Mouse (Mus musculus): ENCODE results near the gene Zfp846.

The Zfp846 gene

DNA sequence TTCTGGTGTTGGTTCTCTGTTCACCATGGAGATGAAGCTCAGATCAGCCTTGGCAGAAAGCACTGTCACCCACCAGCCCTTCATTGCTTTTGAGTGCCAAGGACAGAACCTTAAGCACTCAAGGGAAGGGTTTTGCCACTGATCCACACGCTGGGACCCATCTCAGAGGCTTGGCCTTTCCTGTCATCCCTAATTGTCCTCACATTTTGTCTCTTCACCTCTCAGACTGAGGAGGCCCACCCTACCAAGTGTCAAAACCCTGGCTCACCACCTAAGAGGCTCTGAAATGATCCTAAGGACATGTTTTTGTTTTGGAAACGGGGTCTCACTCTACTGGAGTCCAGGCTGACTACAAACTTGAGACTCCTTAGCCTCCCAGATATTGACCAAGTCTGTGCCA is 55.7 kb downstream of the Zfp846 start:
- no peak for DNase-seq (ENCODE audit: low read depth, low spot score)

DNA sequence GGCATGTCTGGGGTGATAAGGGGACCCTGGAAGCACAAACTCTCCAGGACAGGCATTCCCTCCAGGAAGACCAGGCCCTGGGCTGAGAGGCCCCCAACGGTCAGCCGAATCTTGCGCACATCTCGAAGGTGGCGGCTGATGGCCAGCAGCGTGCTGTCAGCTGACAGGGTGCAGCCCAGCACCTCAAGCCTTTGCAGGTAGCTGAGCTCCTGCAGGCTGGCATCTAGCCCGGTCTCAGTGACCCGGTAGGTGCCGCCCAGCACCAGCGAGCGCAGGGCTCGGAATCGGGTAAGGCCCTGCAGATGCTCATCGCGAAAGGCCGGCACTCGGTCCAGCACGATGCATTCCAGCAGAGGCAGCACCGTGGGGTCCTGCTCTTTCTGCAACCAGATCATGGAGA is 57.5 kb downstream of the Zfp846 start:
- no peak for DNase-seq (ENCODE audit: low read depth, low spot score)

DNA sequence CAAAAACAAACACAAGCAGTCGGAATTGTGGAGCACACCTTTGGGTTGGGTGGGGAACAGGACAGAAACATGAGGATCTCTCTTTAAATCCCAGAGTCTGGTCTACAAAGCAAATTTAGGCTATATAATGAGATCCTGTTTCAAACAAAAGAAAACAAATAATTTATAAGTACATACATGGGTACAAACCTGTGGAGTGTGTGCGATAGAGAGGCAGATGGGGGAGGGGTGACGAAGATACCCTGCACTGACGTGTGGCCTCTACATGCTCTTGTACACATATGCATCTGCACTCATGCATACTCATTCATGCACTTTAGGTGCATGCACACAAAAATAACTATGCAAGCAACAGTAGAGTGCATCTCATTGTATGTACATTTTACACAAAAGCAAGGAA is 58.4 kb downstream of the Zfp846 start:
- no peak for DNase-seq (ENCODE audit: low read depth, low spot score)

DNA sequence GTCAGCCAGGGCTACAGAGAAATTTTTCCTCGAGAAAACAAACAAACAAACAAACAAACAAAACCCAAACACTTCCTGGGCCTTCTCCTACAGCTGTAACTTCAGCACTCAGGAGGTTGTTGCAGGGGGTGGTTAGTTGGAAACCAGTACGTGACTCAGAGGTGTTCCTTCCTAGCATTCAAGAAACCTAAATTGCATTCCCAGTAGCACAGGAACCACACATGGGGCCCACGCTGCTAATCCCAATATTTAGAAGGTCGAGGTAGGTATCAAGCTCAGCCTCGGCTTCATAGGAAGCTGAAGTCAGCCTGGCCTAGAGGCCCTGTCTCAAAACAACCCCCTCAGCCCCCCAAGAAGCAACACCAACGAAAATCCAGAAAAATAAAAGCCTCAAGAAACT is 60.4 kb downstream of the Zfp846 start:
- no peak for DNase-seq (ENCODE audit: low read depth, low spot score)

DNA sequence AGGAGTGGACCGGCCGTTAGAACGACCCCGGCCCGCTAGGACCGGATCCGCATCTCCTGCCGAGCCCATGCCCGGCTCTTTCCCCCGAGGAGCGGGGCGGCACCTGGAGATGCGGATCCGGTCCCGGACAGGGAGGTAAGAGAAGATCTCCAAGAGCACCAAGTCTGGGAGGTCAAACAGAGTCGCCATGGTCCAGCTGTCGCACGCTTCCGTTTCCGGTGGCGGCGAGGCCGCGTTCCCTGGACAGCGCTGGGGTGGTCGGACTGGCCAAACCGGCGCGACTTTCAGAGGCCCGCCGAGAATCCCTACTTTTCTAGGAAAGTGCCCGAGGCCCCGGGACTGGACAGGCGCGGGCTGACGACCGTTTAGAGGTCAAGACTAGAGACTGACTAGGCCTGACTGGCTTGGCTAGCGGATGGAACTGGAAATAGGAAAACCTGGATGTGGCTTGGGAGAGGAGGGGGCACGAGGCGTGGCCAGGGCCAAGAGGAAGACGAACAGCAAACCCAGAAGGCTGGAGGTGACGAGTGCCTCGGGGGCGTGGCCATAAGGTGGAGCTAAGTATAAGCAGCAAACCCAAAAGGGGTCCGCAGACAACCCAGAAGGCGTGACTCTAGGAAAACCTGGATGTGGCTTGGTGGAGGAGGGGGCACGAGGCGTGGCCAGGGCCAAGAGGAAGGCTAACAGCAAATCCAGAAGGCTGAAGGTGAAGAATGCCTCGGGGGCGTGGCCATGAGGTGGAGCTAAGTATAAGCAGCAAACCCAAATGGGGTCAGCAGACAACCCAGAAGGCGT is 61.2 kb downstream of the Zfp846 start, which contains the start of gene Ubl5:
TSS of gene Ubl5 (plus strand) at position 778 of the 795 bp plus-strand sequence.
- DNase-seq (ENCODE audit: low read depth, low spot score), result peak; percentile 99

DNA sequence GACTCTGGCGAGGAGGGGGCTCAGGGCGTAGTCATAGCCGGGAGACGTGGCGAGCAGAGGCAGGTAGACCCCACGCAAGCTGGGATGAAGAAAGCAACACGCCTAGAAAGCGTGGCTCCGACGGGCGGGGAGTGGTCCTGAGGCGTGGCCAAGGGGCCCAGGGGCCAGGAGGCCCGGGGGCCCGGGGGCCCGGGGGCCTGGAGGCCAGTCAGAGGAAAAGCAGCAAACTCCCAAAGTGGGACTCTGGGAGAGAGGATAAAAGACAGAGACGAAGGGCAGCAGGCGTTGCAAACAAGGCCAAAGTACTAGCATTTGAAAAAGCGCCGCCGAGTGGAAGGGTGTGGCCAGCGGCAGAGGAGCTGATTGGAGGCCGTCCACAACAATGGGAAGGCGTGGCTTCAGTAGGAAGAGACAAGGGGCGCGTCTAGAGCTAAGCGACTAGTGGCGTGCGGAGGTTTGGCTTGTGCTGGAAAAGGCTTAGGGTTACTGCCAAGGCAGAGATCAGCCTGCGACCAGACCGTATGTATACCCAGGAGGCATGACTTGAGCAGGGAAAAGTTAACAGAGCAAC is 61.9 kb downstream of the Zfp846 start:
- DNase-seq (ENCODE audit: low read depth, low spot score), result peak; percentile 95

DNA sequence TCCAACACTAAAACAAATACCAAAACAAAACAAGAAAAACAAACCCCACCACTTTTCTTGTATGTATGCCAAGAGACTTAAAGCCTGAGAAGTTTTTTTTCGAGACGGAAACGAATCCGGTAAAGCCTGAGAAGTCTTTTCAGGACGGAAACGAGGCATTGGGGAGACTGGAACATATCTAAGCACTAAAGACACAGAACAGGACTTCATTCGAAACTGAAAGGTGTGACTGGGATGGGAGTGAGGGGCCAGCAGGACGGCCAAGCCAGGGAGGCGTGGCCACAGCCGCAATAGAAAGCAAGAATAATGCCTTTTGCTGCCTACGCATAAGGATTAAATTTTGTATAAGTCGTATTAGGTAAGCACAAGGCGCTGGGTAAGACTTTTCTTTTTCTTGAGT is 62.7 kb downstream of the Zfp846 start:
- no peak for DNase-seq (ENCODE audit: low read depth, low spot score)

DNA sequence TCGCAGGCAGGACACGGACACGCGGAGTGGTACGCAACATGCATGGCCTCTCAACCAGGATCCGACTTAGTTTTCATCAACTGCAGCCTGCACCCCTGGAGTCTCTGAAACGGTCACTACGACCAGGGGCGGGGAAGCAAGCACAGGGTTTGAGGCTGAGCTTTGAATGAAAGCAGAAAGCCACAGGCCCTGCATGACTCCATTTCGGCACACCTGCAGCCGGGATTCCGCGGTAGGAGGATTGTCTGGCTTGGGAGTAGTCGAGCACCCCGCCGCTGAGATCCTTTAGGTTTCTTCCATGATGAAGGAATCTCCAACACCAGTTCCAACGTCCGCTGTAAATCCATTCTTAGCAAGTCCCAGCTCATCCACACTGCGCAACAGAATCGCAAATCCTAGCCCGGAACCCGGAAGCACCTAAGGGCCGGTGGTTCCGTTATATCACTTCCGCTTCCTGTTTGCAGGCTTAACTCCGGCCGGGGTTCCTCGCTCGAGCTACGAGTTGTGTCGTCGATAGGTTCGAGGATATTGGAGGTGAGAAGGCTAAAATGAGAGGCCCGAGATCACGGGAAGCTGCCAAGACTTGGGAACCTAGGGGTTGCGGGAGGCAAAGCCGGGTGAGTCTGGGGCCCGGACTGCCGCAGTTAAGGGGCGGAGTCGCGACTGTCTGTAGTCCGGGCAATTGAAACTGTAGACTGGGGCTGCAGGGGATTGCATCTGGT is 63.4 kb downstream of the Zfp846 start, which contains the start of gene Fbxl12:
TSS of gene Fbxl12 (minus strand) at position 408 of the 722 bp plus-strand sequence.
- peak; percentile 76 for DNase-seq (ENCODE audit: low read depth, low spot score)

DNA sequence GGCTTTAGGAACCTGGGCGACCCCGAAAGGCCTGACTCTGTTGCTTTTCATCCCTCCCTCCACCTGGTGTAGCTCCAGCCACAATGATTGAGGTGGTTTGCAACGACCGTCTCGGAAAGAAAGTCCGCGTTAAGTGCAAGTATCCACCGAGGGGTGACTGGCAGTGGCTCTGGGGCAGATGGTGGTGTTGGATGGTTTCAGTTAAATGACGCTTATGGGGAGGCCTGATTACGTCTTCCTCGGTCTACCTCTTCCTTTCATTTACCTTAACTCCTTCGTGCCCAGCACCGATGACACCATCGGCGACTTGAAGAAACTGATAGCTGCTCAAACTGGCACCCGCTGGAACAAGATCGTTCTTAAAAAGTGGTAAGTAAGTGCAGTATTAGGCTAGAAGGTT is 64.0 kb downstream of the Zfp846 start:
- DNase-seq (ENCODE audit: low read depth, low spot score), result no peak

DNA sequence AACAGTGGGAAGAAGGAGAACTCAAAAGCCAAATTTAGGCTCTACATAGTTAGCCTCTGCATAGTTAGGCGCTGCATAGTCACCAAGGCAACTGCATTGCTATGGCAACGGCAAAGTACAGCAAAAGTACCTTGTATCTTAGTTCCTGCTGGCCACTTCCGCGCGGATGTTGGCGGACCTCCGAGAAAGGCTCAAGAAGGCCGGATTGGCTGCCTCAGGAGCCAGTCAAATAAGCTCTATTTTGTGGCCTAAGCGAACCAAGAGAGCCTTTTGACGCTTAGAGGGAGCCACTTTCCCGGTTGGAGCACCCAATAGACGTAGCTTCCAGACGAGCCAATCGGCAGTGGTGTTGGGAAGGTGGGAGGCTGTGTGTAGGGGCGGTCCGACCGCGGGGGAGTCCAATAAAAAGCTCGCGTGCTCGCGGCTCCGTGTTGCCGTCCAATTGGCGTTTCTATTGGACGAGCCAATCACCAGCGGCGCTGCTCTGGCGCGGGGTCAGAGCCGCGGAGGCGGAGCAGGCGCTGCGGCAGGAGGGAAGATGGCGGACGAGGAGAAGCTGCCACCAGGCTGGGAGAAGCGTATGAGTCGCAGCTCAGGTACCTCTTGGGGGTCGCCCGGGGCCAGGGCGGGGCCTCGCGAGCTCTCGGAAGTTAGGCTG is 70.6 kb downstream of the Zfp846 start, which contains the start of gene Pin1:
TSS of gene Pin1 (plus strand) at position 494 of the 658 bp plus-strand sequence.
- DNase-seq (ENCODE audit: low read depth, low spot score), result peak; percentile 99

DNA sequence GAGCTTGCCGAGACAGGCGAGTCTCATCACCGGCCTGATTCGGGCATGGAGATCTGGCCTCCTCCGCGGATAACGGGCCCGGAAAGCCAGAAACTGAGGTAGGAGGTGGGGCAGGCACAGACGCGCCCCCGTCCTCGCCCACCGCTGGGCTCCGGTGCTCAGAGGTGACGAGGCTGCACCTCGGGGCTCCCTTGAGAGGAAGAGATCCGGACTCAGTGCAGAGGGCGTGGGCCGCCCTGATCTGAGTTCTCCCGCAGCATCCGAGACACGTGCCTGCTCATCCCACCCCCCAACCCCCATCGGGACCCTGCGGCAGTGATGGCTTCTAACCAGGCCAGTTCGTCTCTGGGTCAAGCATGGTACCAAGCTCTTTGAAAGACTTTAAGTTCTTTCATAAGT is 71.2 kb downstream of the Zfp846 start:
- no peak for DNase-seq (ENCODE audit: low read depth, low spot score)

DNA sequence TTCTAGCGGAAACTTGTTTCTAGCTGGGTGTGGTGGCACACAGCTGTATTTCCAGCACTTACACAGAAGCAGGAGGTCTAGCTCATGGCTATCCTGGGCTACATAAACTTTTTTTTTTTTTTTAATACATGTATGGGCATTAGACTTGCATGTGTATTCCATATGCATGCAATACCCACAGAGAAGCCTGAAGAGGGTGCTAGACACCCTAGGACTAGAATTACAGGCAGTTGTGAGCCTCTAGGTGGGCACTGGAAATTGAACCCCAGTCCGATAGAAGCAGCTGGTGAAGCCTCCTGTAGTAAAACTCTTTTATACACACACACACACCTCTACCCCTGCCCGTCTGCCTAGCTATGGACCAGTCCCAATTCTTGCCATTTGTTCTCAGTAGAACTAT is 72.8 kb downstream of the Zfp846 start:
- DNase-seq (ENCODE audit: low read depth, low spot score), result no peak

Measured in ES-CJ7 (cell line).